Mouse (Mus musculus) left cerebral cortex, postnatal 4 days (tissue): Measurements from ENCODE around the gene Fntb. TPM values are rescaled to one million over a fixed set of nuclear protein-coding genes. Genes with fewer than 3 reads are reported as not detected.
A peak's percentile ranks its signal among the peaks of the same experiment; 100 is the strongest.

Experiments
- DNase-seq: peaks from one replicate; pipeline ENCODE4 v3.0.0-alpha.2; 2022
- intact Hi-C: fragments of 180-260 bp; cut with DNase I; formaldehyde crosslinking; loops from one replicate; pipeline ENCODE4 v1.15.1; 2025
- total RNA-seq, 2 experiments: library from RNA; stranded (reverse); gene quantifications; 2 replicates each; pipeline ENCODE4 v1.2.3; 2021

The Fntb gene
- total RNA-seq = 10 to 100 TPM; 30.6 to 33.0 TPM

GRCm38 (mm10) chr12:76765354-76765851 lies at the start of gene Fntb, which contains the start of gene Churc1:
Fntb (plus strand) TSS chr12:76765589.
Churc1 (plus strand) TSS chr12:76765538.
- intact Hi-C loops = no loop called here
- peak; percentile 89 for DNase-seq

- DNase-seq = no peak
- intact Hi-C loops = no loop called here
Measured at GRCm38 (mm10) chr12:76718384-76718783, 47.0 kb upstream of the Fntb start.

- DNase-seq = no peak
- intact Hi-C loops = no loop called here
Measured at GRCm38 (mm10) chr12:76720572-76720971, 44.8 kb upstream of the Fntb start.

- intact Hi-C loops = no loop called here
- DNase-seq = no peak
Measured at GRCm38 (mm10) chr12:76722026-76722425, 43.4 kb upstream of the Fntb start.

- intact Hi-C loops = no loop called here
Measured at GRCm38 (mm10) chr12:76727955-76728354, 37.4 kb upstream of the Fntb start.

GRCm38 (mm10) chr12:76750866-76751459 lies 14.4 kb upstream of the Fntb start:
- intact Hi-C loops = no loop called here
- DNase-seq = no peak

More at GRCm38 (mm10) chr12:76727955-76728354, 37.4 kb upstream of the Fntb start:
- peak; percentile 15 for DNase-seq

GRCm38 (mm10) chr12:76752652-76753318 lies 12.6 kb upstream of the Fntb start:
- DNase-seq = peak; percentile 36
- intact Hi-C loops = no loop called here

- peak; percentile 15 for DNase-seq
- intact Hi-C loops = no loop called here
Measured at GRCm38 (mm10) chr12:76765901-76766630, 677 bp downstream of the Fntb start.

- intact Hi-C loops = no loop called here
Measured at GRCm38 (mm10) chr12:76770841-76771500, 5.6 kb downstream of the Fntb start.

GRCm38 (mm10) chr12:76771540-76771939 lies 6.2 kb downstream of the Fntb start:
- intact Hi-C loops = no loop called here
- DNase-seq = no peak

More at GRCm38 (mm10) chr12:76770841-76771500, 5.6 kb downstream of the Fntb start:
- DNase-seq = no peak

- no peak for DNase-seq
- intact Hi-C loops = no loop called here
Measured at GRCm38 (mm10) chr12:76774652-76775051, 9.3 kb downstream of the Fntb start.

GRCm38 (mm10) chr12:76775132-76775531 lies 9.7 kb downstream of the Fntb start:
- intact Hi-C loops = no loop called here
- no peak for DNase-seq

- intact Hi-C loops = no loop called here
- DNase-seq = no peak
Measured at GRCm38 (mm10) chr12:76776898-76777297, 11.5 kb downstream of the Fntb start.

GRCm38 (mm10) chr12:76777845-76778244 lies 12.5 kb downstream of the Fntb start:
- no peak for DNase-seq
- intact Hi-C loops = no loop called here

- DNase-seq = no peak
- intact Hi-C loops = no loop called here
Measured at GRCm38 (mm10) chr12:76778305-76779083, 13.1 kb downstream of the Fntb start.

- no peak for DNase-seq
- intact Hi-C loops = no loop called here
Measured at GRCm38 (mm10) chr12:76779951-76780350, 14.6 kb downstream of the Fntb start.

- intact Hi-C loops = no loop called here
- peak; percentile 44 for DNase-seq
Measured at GRCm38 (mm10) chr12:76780639-76781468, 15.5 kb downstream of the Fntb start.

- intact Hi-C loops = no loop called here
- no peak for DNase-seq
Measured at GRCm38 (mm10) chr12:76784056-76784619, 18.7 kb downstream of the Fntb start.
